Mouse (Mus musculus) heart, postnatal 0 days (tissue): ENCODE measurements around the gene Pcx.

Source experiments
- CTCF ChIP-seq: IDR thresholded peaks from 2 replicates; pipeline ENCODE4 v1.5.1; 2016; ENCODE audit warnings: antibody characterized with exemption, control low read depth, low read depth
- EP300 ChIP-seq: IDR thresholded peaks from 2 replicates; pipeline ENCODE4 v1.6.1; 2016; ENCODE audit warnings: antibody characterized with exemption, low read depth

DNA sequence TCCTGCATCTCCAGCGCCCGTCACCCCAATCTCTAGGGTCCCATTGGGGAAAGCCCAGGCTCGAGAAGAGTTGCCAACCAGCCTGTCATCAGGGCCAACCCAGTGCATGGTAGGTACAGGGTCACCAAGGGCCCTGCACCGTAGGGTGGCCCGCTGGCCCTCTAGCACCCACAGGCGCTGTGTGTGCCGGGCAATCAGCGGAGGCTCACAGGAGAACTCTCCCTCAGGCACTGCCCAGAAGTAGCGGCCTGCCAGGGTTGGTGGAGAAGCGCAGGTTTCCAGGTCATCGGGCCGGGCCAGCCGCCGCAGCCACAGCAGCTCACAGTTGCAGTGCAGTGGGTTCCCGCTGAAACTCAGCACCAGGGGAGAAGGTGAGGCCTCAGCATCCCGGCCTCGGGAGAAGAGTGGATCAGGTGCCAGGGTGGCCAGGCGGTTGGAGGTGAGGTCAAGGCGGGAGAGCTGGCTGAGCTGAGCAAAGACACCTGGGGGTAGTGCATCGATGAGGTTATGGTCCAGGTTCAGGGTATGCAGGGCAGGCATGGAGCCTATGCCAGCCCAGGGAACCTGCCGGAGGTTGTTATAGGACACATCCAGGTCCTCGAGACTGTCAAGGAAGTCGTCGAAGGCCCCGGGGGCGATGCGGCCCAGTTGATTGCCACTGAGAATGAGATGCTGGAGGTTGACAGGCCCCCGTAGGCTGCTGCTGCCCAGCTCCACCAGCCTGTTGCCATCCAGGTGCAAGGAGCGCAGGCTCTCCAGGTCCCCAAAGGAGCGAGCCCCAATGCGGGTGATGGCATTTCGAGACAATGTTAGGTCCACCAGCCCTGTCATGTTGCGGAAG lies 103.4 kb downstream of the Pcx start:
- no peak for TF ChIP-seq EP300
- no peak for TF ChIP-seq CTCF
